ENCODE assay signal across 8 mouse cellular contexts in genomic region chr2:177398096-177398495, GRCm38 (mm10). TPM values are rescaled to one million over a fixed set of nuclear protein-coding genes. Genes with fewer than 3 reads are reported as not detected.
DNase-seq lines count a peak whose midpoint lies in the region; ATAC-seq lines count a peak whose summit lies in the region.
"Not testable (repeated sequence)": the region's sequence is repeated elsewhere in the genome, so short reads cannot be mapped to it uniquely, and the experiment has no call there.

Gm14418 (minus strand) TSS chr2:177398320.

- H3K27ac ChIP-seq in forebrain, embryonic 16.5 days (ENCODE audit: low read length); kidney, embryonic 16.5 days (ENCODE audit: low read length); limb, embryonic 10.5 days; stomach, embryonic 15.5 days: not testable (repeated sequence)

- peak; percentile 63 for DNase-seq in ZHBTc4 (ENCODE audit: low read depth, low spot score)
- peak; percentile 1 to 7 for DNase-seq in cerebellum, postnatal 25 days
- peak in 1 of 2 experiments; percentile 4 for DNase-seq in heart, postnatal 10 days
- DNase-seq in limb, embryonic 10.5 days (ENCODE audit: low spot score): peak; percentile 27

- ATAC-seq in forebrain, embryonic 16.5 days; kidney, embryonic 16.5 days (ENCODE audit: low FRiP score, low TSS enrichment); stomach, embryonic 15.5 days (ENCODE audit: insufficient read depth, low FRiP score, low read depth): not testable (repeated sequence)

- H3K9ac ChIP-seq in forebrain, embryonic 16.5 days (replicated peaks; ENCODE audit: low read depth, low read length); kidney, embryonic 16.5 days (replicated peaks; ENCODE audit: low read length); stomach, embryonic 15.5 days: not testable (repeated sequence)

- not testable (repeated sequence) for H3K4me1 ChIP-seq in forebrain, embryonic 16.5 days (replicated peaks; ENCODE audit: control insufficient read depth, insufficient read depth, low read length); kidney, embryonic 16.5 days (ENCODE audit: insufficient read depth, low read length); limb, embryonic 10.5 days; megakaryocyte, embryonic 14.5 days; stomach, embryonic 15.5 days

- H3K4me3 ChIP-seq in forebrain, embryonic 16.5 days (replicated peaks; ENCODE audit: low read length): peak within 1 kb of the TSS; percentile 25
- peak within 1 kb of the TSS; percentile 41 for H3K4me3 ChIP-seq in kidney, embryonic 16.5 days (ENCODE audit: low read length)
- peak within 1 kb of the TSS; percentile 39 for H3K4me3 ChIP-seq in limb, embryonic 10.5 days
- H3K4me3 ChIP-seq in megakaryocyte, embryonic 14.5 days (replicated peaks): peak within 1 kb of the TSS; percentile 83
- H3K4me3 ChIP-seq in stomach, embryonic 15.5 days (replicated peaks): peak within 1 kb of the TSS; percentile 30

- 37% methylated on average over 6 of the region's 6 CpGs for WGBS in forebrain, embryonic 16.5 days
- WGBS in kidney, embryonic 16.5 days: 38% methylated on average over 6 of the region's 6 CpGs
- WGBS in limb, embryonic 10.5 days: 45% methylated on average over 6 of the region's 6 CpGs
- 37% methylated on average over 6 of the region's 6 CpGs for WGBS in stomach, embryonic 15.5 days

- not testable (repeated sequence) for H3K4me2 ChIP-seq in forebrain, embryonic 16.5 days (ENCODE audit: low read length); stomach, embryonic 15.5 days
- peak within 1 kb of the TSS; percentile 26; the same call in 1 of the 2 replicates for H3K4me2 ChIP-seq in kidney, embryonic 16.5 days (replicated peaks; ENCODE audit: low read depth, low read length)

- H3K9me3 ChIP-seq in forebrain, embryonic 16.5 days (ENCODE audit: control insufficient read depth, low read length); kidney, embryonic 16.5 days (ENCODE audit: low read length); limb, embryonic 10.5 days (replicated peaks); megakaryocyte, embryonic 14.5 days; stomach, embryonic 15.5 days: not testable (repeated sequence)

- intact Hi-C loops in heart, postnatal 10 days (cut with DNase I): not testable (repeated sequence)

- not testable (repeated sequence) for H3K27me3 ChIP-seq in forebrain, embryonic 16.5 days (replicated peaks; ENCODE audit: control insufficient read depth, insufficient read depth, low read length); kidney, embryonic 16.5 days (ENCODE audit: insufficient read depth, low read length); limb, embryonic 10.5 days (ENCODE audit: low read depth, poor library complexity, severe bottlenecking); megakaryocyte, embryonic 14.5 days (replicated peaks); stomach, embryonic 15.5 days (replicated peaks)

- H3K36me3 ChIP-seq in forebrain, embryonic 16.5 days (ENCODE audit: control insufficient read depth, insufficient read depth); kidney, embryonic 16.5 days (ENCODE audit: insufficient read depth, low read length); limb, embryonic 10.5 days; megakaryocyte, embryonic 14.5 days (replicated peaks; ENCODE audit: low read length); stomach, embryonic 15.5 days: not testable (repeated sequence)

RNA-seq across cellular contexts. Expression of gene Gm14418, which starts in this region (rescaled TPM):
- polyA plus RNA-seq in forebrain, embryonic 16.5 days (2015; fragmentation: Nextera tagmentation; extraction: Ambion mirVana): 6.1 and 8.1 TPM in 2 replicates
- total RNA-seq in heart, postnatal 10 days (2021): 10 to 100 TPM; 12.4 to 14.6 TPM
- 8.3 and 11.6 TPM in 2 replicates for polyA plus RNA-seq in kidney, embryonic 16.5 days (2015; fragmentation: Nextera tagmentation; extraction: Ambion mirVana)
- polyA plus RNA-seq in limb, embryonic 10.5 days (2016; fragmentation: Nextera tagmentation; extraction: Ambion mirVana): 7.6 and 8.0 TPM in 2 replicates
- polyA plus RNA-seq in megakaryocyte, embryonic 14.5 days (2012; ENCODE audit: insufficient read depth, low replicate concordance): not detected in 2 replicates
- 7.9 and 8.9 TPM in 2 replicates for polyA plus RNA-seq in stomach, embryonic 15.5 days (2015; fragmentation: Nextera tagmentation; extraction: Ambion mirVana)

Comparison
In these comparisons a context has a peak if more than half of its experiments do, and no peak if none do; other contexts are left out.
1. H3K4me3 ChIP-seq: peak in every context shown above with its lines; median percentile 83 in megakaryocyte, embryonic 14.5 days; 41 in kidney, embryonic 16.5 days; 39 in limb, embryonic 10.5 days; 30 in stomach, embryonic 15.5 days; 25 in forebrain, embryonic 16.5 days.